In genomic region chr9:98421903-98422302, GRCm38 (mm10) we compare ENCODE assay signal across 10 mouse cellular contexts. TPM values are rescaled to one million over a fixed set of nuclear protein-coding genes. Genes with fewer than 3 reads are reported as not detected.
"Had no signal": no experiment of that assay in that cellular context is flagged by ENCODE, and none has a peak within 500 bp of the region (broad histone marks: within the 10 kb centered on the region; RNA-seq: fewer than 3 reads in every experiment).

No protein-coding gene starts in this region.

- DNase-seq: lung, adult 2 months; lung, postnatal 36 days; right cerebral cortex, adult 18-20 months; thymus, postnatal 4 days had no signal

- H3K36me3 ChIP-seq: limb, embryonic 10.5 days; midbrain, embryonic 13.5 days had no signal

- H3K27ac ChIP-seq: limb, embryonic 10.5 days; midbrain, embryonic 13.5 days; stomach, postnatal 0 days had no signal

- H3K9ac ChIP-seq: midbrain, embryonic 13.5 days had no signal

- H3K9me3 ChIP-seq: limb, embryonic 10.5 days; midbrain, embryonic 13.5 days had no signal

- H3K4me2 ChIP-seq: midbrain, embryonic 13.5 days had no signal

- ATAC-seq: hindbrain, embryonic 16.5 days; inflammation-experienced regulatory T-cells, adult 6 months; lung, postnatal 0 days; midbrain, embryonic 13.5 days had no signal

- H3K4me3 ChIP-seq: limb, embryonic 10.5 days; midbrain, embryonic 13.5 days had no signal

RNA-seq across cellular contexts. Expression of gene Rbp1, which starts 0.9 kb away (rescaled TPM):
- polyA plus RNA-seq: inflammation-experienced regulatory T-cells, adult 6 months had no signal
